Mouse (Mus musculus) retina, embryonic 14.5 days (tissue): ENCODE data around the gene Olfr135.

ENCODE experiments used
- DNase-seq: peaks from one replicate; pipeline ENCODE4 v3.0.0-alpha.2; 2015; ENCODE audit warnings: low spot score

Olfr135 gene

GRCm38 (mm10) chr17:38204035-38204434, at the start of gene Olfr135:
Gene Olfr135, plus strand, starts transcription at chr17:38204335.
- DNase-seq: no peak

GRCm38 (mm10) chr17:38171088-38171487, 33.0 kb upstream of the Olfr135 start, which contains the start of gene Olfr134:
Gene Olfr134, plus strand, starts transcription at chr17:38171388.
- no peak for DNase-seq
